Mouse (Mus musculus) megakaryocyte-erythroid progenitor cell, adult 5-6 weeks (primary cell): Measurements from ENCODE around the gene Spc25. TPM values are rescaled to one million over a fixed set of nuclear protein-coding genes. Genes with fewer than 3 reads are reported as not detected.
A peak's percentile ranks its signal among the peaks of the same experiment; 100 is the strongest.

Source experiments
- ATAC-seq: replicated peaks from 2 replicates; pipeline ENCODE4 v1.8.0; 2016; ENCODE audit warnings: mild to moderate bottlenecking, inconsistent platforms; ENCODE audit not compliant: severe bottlenecking, poor library complexity, low FRiP score, low TSS enrichment
- total RNA-seq, 2 experiments: library from RNA; stranded (forward) in 1 of 2; stranded (reverse) in 1 of 2; fragments of 200-1000, 215-1000 nt in 1 of 2; fragments of >200 nt in 1 of 2; fragmentation: Nextera tagmentation in 1 of 2; gene quantifications; 2 replicates each; pipeline ENCODE4 v1.2.3; 2014 to 2017

The Spc25 gene
- total RNA-seq, 2 experiments from 2014 or later, result 64.2 to 88.6 TPM

DNA sequence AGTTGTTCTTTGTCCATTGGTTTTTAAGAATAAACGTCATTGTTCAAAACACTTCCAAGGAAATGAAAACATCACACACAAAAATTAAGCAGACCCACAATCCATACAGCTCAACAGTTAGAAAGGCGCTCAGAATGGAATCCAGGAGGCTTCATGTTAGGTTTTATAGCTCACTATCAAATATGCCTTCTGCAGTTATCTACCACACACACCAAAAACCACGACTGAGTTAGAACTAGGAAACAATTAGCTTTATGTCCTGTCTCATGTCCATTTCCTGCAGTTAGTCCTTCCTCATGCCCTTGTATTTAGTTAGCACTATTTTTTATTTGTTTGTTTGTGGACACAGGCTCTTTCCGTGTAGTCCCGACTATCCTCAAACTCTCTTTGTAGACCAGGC, 14.9 kb downstream of the Spc25 start:
- ATAC-seq, result peak; percentile 73

DNA sequence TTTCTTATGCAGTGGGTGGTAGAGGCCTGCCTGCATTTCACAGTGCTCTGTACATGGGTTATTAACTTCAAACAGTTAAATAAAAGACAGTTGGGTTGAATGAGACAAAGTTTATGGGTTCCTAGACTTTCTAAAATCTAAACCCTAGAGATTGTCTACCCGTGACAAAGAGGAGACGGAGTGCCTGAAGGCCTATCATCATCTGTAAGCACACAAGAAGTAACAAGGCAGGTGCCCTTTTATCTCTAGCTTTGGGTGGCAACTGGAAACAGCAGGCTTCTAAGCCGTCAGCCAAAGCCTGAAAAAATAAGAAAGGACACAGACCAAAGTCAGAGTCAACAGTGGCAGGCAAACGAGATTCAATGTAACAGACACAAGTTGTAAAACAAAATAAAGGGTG, 16.8 kb downstream of the Spc25 start:
- peak; percentile 62 for ATAC-seq

DNA sequence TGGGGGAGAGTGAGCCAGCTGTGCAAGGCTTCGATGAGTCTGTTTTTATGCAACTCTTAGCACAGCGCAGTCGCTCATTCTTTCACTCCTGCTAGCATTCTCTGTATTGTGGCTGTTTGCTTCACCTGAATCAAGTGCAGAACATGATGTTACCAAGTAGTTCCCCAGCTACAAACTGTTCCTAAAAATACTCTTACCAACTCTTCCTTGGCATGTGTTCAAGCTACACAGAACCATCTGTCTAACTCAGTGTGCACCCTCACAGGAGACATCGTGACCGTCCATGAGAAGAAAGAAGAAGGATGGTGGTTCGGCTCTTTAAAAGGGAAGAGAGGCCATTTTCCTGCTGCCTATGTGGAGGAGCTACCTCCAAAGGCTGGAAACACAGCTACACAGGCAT, 17.3 kb downstream of the Spc25 start:
- 0 out of 2 replicates have a peak, but pooled peaks have one; percentile 36 for ATAC-seq

DNA sequence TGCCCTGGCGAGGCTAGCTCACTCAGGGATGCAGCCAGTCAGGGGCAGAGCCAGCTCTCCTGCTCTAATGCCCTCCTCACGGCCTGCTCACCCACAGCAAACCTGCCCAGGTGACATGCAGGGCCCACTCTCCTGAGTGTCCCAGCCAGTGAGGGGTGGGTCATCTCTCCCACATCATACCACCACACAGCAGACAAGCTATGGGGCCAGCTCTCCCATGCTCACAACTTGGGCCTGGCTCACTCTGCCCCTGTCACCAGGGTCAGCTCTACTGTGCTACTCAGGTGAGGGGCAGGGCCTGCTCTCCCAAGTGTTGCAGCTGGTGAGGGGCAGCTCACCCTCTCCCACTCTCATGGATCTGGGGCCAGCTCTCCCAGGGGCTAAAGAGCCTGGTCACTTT, 18.0 kb downstream of the Spc25 start:
- ATAC-seq, result 0 out of 2 replicates have a peak, but pooled peaks have one; percentile 27

DNA sequence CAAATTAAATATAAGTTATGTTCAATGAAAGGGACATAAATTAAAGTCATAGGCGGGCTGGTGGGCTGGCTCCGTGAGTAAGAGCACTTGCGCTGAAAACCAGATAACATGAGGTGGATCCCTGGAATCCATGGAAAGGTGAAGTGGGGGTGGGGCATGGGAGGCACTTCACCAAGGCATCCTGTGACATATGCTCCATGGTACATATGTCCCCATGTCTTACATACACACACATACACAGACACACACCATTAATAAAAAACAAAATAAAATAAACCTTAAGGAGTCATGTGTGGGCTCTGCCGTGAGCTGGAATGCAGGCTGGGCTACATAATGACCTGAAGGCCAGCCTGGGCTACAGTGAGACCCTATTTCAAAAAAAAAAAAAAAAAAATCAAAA, 26.3 kb downstream of the Spc25 start:
- no peak for ATAC-seq

DNA sequence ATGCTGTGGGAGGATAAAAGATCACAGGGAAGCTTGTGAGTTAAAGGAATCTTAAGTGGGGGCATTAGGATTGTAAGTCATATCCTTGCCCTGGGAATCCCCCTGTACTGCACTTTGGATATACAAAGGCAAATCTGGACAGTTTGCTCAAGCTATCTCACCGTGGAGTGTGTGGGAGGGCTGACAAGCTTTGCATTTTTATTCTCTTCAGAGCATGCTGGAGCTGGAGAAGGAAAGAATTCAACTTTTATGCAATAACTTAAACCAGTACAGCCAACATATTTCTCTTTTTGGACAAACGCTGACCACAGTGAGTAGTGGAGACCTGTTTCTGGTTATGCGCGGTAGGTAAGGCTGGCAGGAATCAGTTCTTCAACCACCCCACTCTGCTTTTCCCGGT, 30.7 kb downstream of the Spc25 start:
- ATAC-seq, result no peak

DNA sequence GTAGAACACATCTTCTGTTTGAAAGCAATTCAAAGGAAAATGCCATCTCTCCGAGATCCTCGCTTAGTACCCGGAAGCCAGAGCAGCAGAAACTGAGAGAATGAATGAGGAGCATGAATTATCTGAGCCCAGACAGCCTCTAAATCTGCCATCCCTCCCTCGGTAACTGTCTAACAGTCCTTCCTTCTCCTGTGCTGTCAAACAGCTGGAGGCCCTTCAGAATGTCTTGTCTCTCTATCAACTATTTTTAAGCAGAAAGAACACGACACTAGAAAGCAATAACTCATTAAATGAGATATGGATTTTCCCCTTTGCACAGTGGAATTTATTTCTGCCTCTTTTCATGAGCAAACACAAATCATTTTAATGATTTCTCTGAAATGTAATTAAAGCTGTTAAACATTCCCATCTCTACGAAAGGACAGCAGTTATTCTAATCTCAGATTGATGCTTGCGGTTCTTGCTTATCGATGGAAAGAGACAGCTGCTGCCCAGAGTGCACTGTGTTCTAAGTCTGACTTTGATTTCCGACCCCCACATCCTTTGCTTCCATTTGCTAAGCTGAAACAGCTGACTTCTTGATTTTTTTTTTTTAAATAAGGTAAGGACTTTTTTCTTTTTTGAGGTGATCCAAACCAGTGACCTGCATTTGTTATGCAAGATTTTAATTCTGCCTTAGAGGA, 35.5 kb downstream of the Spc25 start:
- ATAC-seq, result no peak

DNA sequence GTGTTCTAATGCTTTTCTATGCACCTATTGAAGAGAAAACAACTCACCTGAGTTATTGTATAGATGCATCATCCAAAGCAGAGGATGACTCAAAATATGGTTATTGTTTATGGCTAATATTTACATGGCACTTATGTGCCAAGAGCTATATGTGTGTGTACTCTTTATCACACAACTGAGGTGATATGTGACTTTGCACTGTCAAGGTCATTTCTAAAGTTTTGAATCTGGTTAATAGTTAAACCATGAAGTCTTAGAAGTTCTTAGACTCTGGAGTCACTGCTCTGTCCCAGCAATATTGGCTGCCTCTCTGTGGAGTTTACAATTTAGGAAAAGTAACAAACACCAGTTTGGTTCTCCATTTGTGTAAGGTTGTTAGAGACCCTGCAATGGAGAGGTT, 47.1 kb downstream of the Spc25 start:
- no peak for ATAC-seq

DNA sequence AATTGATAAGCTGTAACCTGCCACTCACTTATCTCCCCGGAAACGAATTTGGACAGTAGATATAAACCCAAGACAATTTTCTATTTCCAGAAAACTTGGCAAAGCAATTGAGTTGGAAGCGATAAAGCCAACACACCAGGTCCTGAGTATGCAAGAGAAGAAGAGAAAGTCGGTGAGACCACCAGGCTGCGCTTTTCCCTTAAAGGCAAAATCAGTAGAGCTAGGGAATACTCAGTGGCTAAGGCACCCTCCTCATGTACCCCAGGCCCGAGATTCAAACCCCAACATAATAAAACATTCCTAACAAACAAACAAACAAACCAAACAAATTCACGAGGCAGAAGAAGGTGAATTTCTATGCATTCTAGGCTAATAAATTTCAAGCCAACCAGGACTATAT, 49.7 kb downstream of the Spc25 start:
- no peak for ATAC-seq

DNA sequence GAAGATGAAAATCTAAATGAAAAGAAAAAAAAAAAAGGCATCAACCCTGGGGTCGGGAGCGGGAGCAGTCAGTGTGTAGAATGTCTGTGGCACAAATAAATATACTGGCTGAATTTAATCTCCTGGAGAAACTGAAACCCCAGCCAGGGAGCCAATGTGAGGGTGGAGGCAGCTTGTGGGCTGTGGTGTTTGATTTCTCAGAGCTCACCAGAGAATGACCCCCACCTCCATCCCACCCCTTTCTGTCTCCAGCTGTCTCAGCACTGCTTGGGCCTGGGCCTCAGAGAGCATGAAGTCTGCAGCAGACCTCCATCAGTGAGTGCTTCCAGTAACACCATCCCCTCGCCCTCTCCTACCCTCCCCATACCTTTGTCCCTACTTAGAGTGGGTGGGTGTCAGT, 50.1 kb downstream of the Spc25 start:
- ATAC-seq, result no peak

DNA sequence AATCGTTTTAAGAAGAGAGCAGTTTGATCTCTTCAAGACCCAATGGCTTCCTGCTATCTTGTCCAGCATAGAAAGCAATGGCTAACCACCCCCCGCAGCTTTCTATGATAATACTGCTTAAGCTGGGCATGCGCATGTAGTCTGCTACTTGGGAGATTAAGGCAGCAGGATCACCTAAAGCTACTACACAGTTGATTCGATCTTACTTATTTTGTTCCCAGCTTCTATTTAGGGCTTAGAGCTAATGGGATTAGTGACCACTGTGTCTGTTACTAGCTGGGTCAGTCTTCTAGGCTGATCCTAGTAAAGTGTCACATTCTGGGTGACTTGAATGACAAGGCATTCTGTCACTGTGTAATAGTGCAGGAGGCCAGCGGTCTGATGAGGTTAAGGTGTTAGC, 55.2 kb downstream of the Spc25 start:
- ATAC-seq, result no peak

DNA sequence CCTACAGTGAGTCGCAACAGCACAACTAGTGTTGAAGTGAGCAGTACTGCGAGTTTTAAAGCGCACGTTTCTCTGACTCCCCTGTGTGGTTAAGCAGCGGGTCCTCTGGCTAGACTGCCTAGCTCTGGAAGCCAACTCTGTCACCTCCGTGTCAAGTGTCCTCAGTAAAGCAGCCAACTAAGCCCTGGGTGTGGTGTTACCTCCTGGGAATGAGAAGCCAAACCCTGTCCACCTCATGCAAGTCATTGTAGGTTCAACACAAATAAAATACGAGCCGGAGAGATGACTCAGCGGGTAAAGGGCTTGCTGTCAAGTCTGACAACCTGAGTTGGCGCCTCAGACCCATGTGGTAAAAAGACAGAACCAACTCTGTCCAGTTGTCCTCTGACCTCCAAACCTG, 56.8 kb downstream of the Spc25 start:
- no peak for ATAC-seq

DNA sequence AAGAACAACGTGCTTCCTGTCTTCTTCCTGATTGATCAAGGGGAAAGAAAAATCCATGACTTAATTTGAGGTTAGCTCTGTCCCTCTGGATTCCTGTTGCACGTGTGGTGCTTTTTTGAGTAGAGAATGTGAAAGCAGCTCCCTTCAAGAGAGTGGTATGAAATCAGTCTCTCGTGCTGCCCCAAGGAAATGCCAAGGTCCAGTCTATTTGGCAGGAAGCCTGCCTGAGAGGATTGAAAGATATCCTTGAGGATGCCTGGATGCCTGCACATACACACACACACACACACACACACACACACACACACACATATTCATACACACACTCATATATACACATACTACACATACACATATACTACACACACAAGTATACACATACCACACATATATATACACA, 57.3 kb downstream of the Spc25 start:
- no peak for ATAC-seq

Other genes with a start within 250 kb of the Spc25 start
- gene Nostrin, start 70.4 kb downstream of the Spc25 start, total RNA-seq (2014; fragmentation: Nextera tagmentation), result not detected in 2 replicates
- not detected in 2 replicates for gene Nostrin, start 70.4 kb downstream of the Spc25 start, total RNA-seq (2017)
- not detected in 2 replicates for gene G6pc2, start 4.9 kb upstream of the Spc25 start, total RNA-seq (2014; fragmentation: Nextera tagmentation)
- gene G6pc2, start 4.9 kb upstream of the Spc25 start, total RNA-seq (2017), result not detected in 2 replicates
- gene Abcb11, start 136.4 kb upstream of the Spc25 start, total RNA-seq (2014; fragmentation: Nextera tagmentation), result not detected in 2 replicates
- gene Abcb11, start 136.4 kb upstream of the Spc25 start, total RNA-seq (2017), result not detected in 2 replicates
- 0.37 TPM in 1 of 2 replicates, not detected in the other for gene Dhrs9, start 174.3 kb upstream of the Spc25 start, total RNA-seq (2014; fragmentation: Nextera tagmentation)
- gene Dhrs9, start 174.3 kb upstream of the Spc25 start, total RNA-seq (2017), result 0.23 and 0.33 TPM in 2 replicates